In the genomic region with DNA sequence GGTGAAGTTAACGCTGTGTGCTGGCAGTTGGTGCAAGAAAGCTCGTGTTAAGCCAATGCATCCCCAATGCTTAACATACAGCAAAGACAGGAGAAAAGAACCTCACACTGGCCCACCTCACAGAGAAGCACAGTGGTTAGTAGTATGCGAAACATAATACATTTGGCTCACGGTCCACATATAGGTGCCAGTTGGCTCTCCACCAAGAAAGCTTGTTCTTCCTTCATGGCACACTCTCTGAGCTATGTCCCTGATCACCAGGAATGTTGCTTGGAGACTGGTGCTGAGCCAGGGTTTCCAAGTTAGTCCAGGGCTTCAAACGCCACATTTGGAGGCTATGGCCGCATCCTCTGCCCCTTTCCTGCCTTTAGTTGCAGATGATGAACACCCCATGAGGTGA, we compare ENCODE assay signal across 26 mouse cellular contexts. TPM values are rescaled to one million over a fixed set of nuclear protein-coding genes. Genes with fewer than 3 reads are reported as not detected.
DNase-seq lines count a peak whose midpoint lies in the region; ATAC-seq and TF ChIP-seq lines count a peak whose summit lies in the region.
"Had no signal": no experiment of that assay in that cellular context is flagged by ENCODE, and none has a peak within 500 bp of the region (broad histone marks: within the 10 kb centered on the region; RNA-seq: fewer than 3 reads in every experiment).

No protein-coding gene starts in this region.

- WGBS in midbrain, embryonic 14.5 days: 89% methylated on average over 6 of the region's 6 CpGs
- 87% methylated on average over 6 of the region's 6 CpGs for WGBS in midbrain, embryonic 16.5 days

- DNase-seq in heart, adult 11 months: peak; percentile 82
- DNase-seq in heart, postnatal 4 days: no peak
- DNase-seq in midbrain, embryonic 14.5 days: peak; percentile 8
- peak; percentile 80 for DNase-seq in NIH3T3 (ENCODE audit: low read depth)
- DNase-seq in brain, embryonic 14.5 days (ENCODE audit: low read depth): peak; percentile 30
- DNase-seq in kidney, adult 11 months: no peak
- DNase-seq: adrenal gland, postnatal 10 days; adrenal gland, postnatal 36 days; cerebellum, adult 11-12 months; cerebellum, adult 8-10 months; cerebellum, postnatal 36 days; embryo, embryonic 11 days; gastrocnemius, adult 2 months; gastrocnemius, postnatal 14 days; heart, adult 18-20 months; heart, postnatal 10 days; heart, postnatal 36 days; kidney, adult 2 months had no signal

- no peak overlapping the region for H3K4me3 ChIP-seq in midbrain, embryonic 14.5 days (replicated peaks; ENCODE audit: low read depth, low read length)
- H3K4me3 ChIP-seq in midbrain, embryonic 16.5 days (ENCODE audit: low read depth, low read length): no peak overlapping the region
- H3K4me3 ChIP-seq: embryonic facial prominence, embryonic 15.5 days; gastrocnemius, adult 2 months; heart, embryonic 12.5 days; heart, embryonic 15.5 days; hindbrain, embryonic 15.5 days; intestine, embryonic 15.5 days had no signal

- H3K36me3 ChIP-seq in midbrain, embryonic 14.5 days (ENCODE audit: control insufficient read depth, insufficient read depth, low read length): peaks cover 30% of the 10 kb centered on the region
- H3K36me3 ChIP-seq in midbrain, embryonic 16.5 days (ENCODE audit: control insufficient read depth, insufficient read depth, low read length): no peaks in the 10 kb centered on the region
- H3K36me3 ChIP-seq: heart, embryonic 15.5 days; intestine, embryonic 15.5 days had no signal

- H3K9ac ChIP-seq in midbrain, embryonic 14.5 days (replicated peaks; ENCODE audit: low read length): no peak overlapping the region
- H3K9ac ChIP-seq in midbrain, embryonic 16.5 days (ENCODE audit: low read depth, low read length): no peak overlapping the region
- H3K9ac ChIP-seq: embryonic facial prominence, embryonic 15.5 days; heart, embryonic 12.5 days; heart, embryonic 15.5 days; hindbrain, embryonic 15.5 days; intestine, embryonic 15.5 days had no signal

- no peaks in the 10 kb centered on the region for H3K9me3 ChIP-seq in midbrain, embryonic 14.5 days (ENCODE audit: control insufficient read depth, low read length)
- no peaks in the 10 kb centered on the region for H3K9me3 ChIP-seq in midbrain, embryonic 16.5 days (replicated peaks; ENCODE audit: control insufficient read depth, low read length, poor library complexity, severe bottlenecking)
- H3K9me3 ChIP-seq: embryonic facial prominence, embryonic 15.5 days; heart, embryonic 12.5 days; heart, embryonic 15.5 days; hindbrain, embryonic 15.5 days; intestine, embryonic 15.5 days had no signal

- ATAC-seq in midbrain, embryonic 14.5 days (ENCODE audit: low FRiP score, low TSS enrichment): no peak
- no peak for ATAC-seq in midbrain, embryonic 16.5 days
- ATAC-seq: forebrain, embryonic 16.5 days; intestine, embryonic 15.5 days; Patski had no signal

- H3K27me3 ChIP-seq in midbrain, embryonic 14.5 days (ENCODE audit: control insufficient read depth, insufficient read depth, low read length): no peaks in the 10 kb centered on the region
- no peaks in the 10 kb centered on the region for H3K27me3 ChIP-seq in midbrain, embryonic 16.5 days (ENCODE audit: control insufficient read depth, insufficient read depth, low read depth, low read length)
- H3K27me3 ChIP-seq: embryonic facial prominence, embryonic 15.5 days; heart, embryonic 12.5 days; hindbrain, embryonic 15.5 days; intestine, embryonic 15.5 days; Patski had no signal

- no peak for TF ChIP-seq POLR2A in brain, embryonic 14.5 days (IDR thresholded peaks at IDR 0.05; ENCODE audit: borderline replicate concordance, extremely low read depth, insufficient read depth, insufficient read length, poor library complexity, severe bottlenecking)

- no peak overlapping the region for H3K27ac ChIP-seq in midbrain, embryonic 14.5 days (replicated peaks; ENCODE audit: low read depth, low read length)
- no peak overlapping the region for H3K27ac ChIP-seq in midbrain, embryonic 16.5 days (ENCODE audit: low read length)
- H3K27ac ChIP-seq: embryonic facial prominence, embryonic 15.5 days; gastrocnemius, adult 2 months; heart, embryonic 15.5 days; hindbrain, embryonic 15.5 days; intestine, embryonic 15.5 days had no signal

- H3K4me2 ChIP-seq in midbrain, embryonic 14.5 days (ENCODE audit: low read length): no peak overlapping the region
- no peak overlapping the region for H3K4me2 ChIP-seq in midbrain, embryonic 16.5 days (ENCODE audit: low read length)
- H3K4me2 ChIP-seq: embryonic facial prominence, embryonic 15.5 days; heart, embryonic 12.5 days; heart, embryonic 15.5 days; hindbrain, embryonic 15.5 days; intestine, embryonic 15.5 days had no signal

- TF ChIP-seq CTCF in brain, embryonic 14.5 days (IDR thresholded peaks at IDR 0.05; ENCODE audit: borderline replicate concordance, extremely low read depth, insufficient read depth, insufficient read length): no peak

- H3K4me1 ChIP-seq in midbrain, embryonic 14.5 days (ENCODE audit: control insufficient read depth, insufficient read depth, low read length): no peaks in the 10 kb centered on the region
- H3K4me1 ChIP-seq in midbrain, embryonic 16.5 days (ENCODE audit: control insufficient read depth, insufficient read depth, low read length): no peaks in the 10 kb centered on the region
- H3K4me1 ChIP-seq: hindbrain, embryonic 15.5 days; intestine, embryonic 15.5 days had no signal

RNA-seq across cellular contexts. Expression of a gene that starts 20.9 kb away (rescaled TPM):
- 10 to 100 TPM; 17.5 to 18.2 TPM for total RNA-seq in heart, postnatal 4 days (2021)
- 10.6 and 14.9 TPM in 2 replicates for polyA plus RNA-seq in midbrain, embryonic 14.5 days (2014; fragmentation: Nextera tagmentation; extraction: Ambion mirVana)
- polyA plus RNA-seq in midbrain, embryonic 16.5 days (2015; fragmentation: Nextera tagmentation; extraction: Ambion mirVana): 10.0 and 11.0 TPM in 2 replicates
- 15.5 and 16.9 TPM in 2 replicates for polyA plus RNA-seq in brain, embryonic 14.5 days (2012; rRNA removed)

Comparison
In these comparisons a context has a peak if more than half of its experiments do, and no peak if none do; other contexts are left out.
1. DNase-seq: peak in heart, adult 11 months (single experiment), midbrain, embryonic 14.5 days (single experiment), NIH3T3 (single experiment) and brain, embryonic 14.5 days (single experiment); none in heart, postnatal 4 days (single experiment) and kidney, adult 11 months (single experiment).